Mouse (Mus musculus): ENCODE data around the gene Wwc1.

- TF ChIP-seq CHD2 (IDR thresholded peaks at IDR 0.05; ENCODE audit: low read depth, low read length) (no peak), HCFC1 (IDR thresholded peaks at IDR 0.05; ENCODE audit: borderline replicate concordance, insufficient read depth, low read length) (0 out of 2 replicates have a peak, but pooled peaks have one; percentile 25), ZNF384 (IDR thresholded peaks at IDR 0.05; ENCODE audit: low read depth, low read length) (no peak)
Observed at GRCm38 (mm10) chr11:35840282-35840681, 140.0 kb downstream of the Wwc1 start.

All from ES-E14 (cell line).